Mouse (Mus musculus) neural tube, embryonic 12.5 days (tissue): Measurements from ENCODE around the gene Olfr486. TPM values are rescaled to one million over a fixed set of nuclear protein-coding genes. Genes with fewer than 3 reads are reported as not detected.
"Not testable (repeated sequence)": the region's sequence is repeated elsewhere in the genome, so short reads cannot be mapped to it uniquely, and the experiment has no call there.

ENCODE experiments used
- ATAC-seq: fragments of 200-750 bp; cut with Nextera tagmentation; 2 replicates; pipeline ENCODE4 v1.8.0; 2017; ENCODE audit warnings: low read depth, mild to moderate bottlenecking, moderate TSS enrichment, moderate library complexity; ENCODE audit not compliant: low FRiP score
- H3K27ac ChIP-seq: fragments of 300-500 bp; sonication (generic); 2 replicates; pipeline ENCODE4 v1.5.1; 2016
- H3K27me3 ChIP-seq: fragments of 300-500 bp; sonication (generic); replicated peaks from 2 replicates; pipeline ENCODE4 v1.6.1; 2016; ENCODE audit warnings: mild to moderate bottlenecking
- H3K36me3 ChIP-seq: fragments of 300-500 bp; sonication (generic); 2 replicates; pipeline ENCODE4 v1.6.1; 2016; ENCODE audit warnings: mild to moderate bottlenecking
- H3K4me1 ChIP-seq: fragments of 300-500 bp; sonication (generic); 2 replicates; pipeline ENCODE4 v1.6.1; 2016
- H3K4me2 ChIP-seq: fragments of 300-500 bp; sonication (generic); replicated peaks from 2 replicates; pipeline ENCODE4 v1.6.1; 2016; ENCODE audit warnings: mild to moderate bottlenecking
- H3K4me3 ChIP-seq: fragments of 300-500 bp; sonication (generic); 2 replicates; pipeline ENCODE4 v1.5.1; 2016
- H3K9ac ChIP-seq: fragments of 300-500 bp; sonication (generic); 2 replicates; pipeline ENCODE4 v1.6.1; 2016; ENCODE audit warnings: mild to moderate bottlenecking
- H3K9me3 ChIP-seq: fragments of 300-500 bp; sonication (generic); 2 replicates; pipeline ENCODE4 v1.6.1; 2016; ENCODE audit warnings: mild to moderate bottlenecking
- WGBS: fragments of 180-500 bp; shearing (Covaris S2); methylation state at CpG from one replicate; pipeline ENCODE4 v1.1.7; 2016; 5-methylcytosine and 5-hydroxymethylcytosine counted together
- polyA plus RNA-seq: library from polyadenylated mRNA; unstranded; fragments of >200 nt; fragmentation: Nextera tagmentation; extraction: Ambion mirVana; gene quantifications from 2 replicates; pipeline ENCODE4 v1.2.1, GENCODE M21; 2016

The Olfr486 gene
- not detected in 2 replicates for polyA plus RNA-seq

- H3K9ac ChIP-seq, H3K36me3 ChIP-seq, H3K27ac ChIP-seq, H3K9me3 ChIP-seq, H3K4me2 ChIP-seq, H3K4me3 ChIP-seq, ATAC-seq, H3K27me3 ChIP-seq, H3K4me1 ChIP-seq: not testable (repeated sequence)
- 95% methylated on average over 1 of the region's 1 CpGs for WGBS
These were observed at the start of gene Olfr486 for GRCm38 (mm10) chr7:108172642-108173041. TSS of gene Olfr486 (minus strand) at chr7:108172742.

GRCm38 (mm10) chr7:108214536-108214935, 42.0 kb upstream of the Olfr486 start, which contains the start of gene Olfr487:
TSS of gene Olfr487 (minus strand) at chr7:108214636.
- not testable (repeated sequence) for H3K9me3 ChIP-seq, H3K27ac ChIP-seq, H3K4me1 ChIP-seq, H3K27me3 ChIP-seq, H3K36me3 ChIP-seq, H3K9ac ChIP-seq, H3K4me3 ChIP-seq, ATAC-seq, H3K4me2 ChIP-seq

- no peak for ATAC-seq
- WGBS = 61% methylated on average over 6 of the region's 6 CpGs
These were observed 24.4 kb upstream of the Olfr486 start for GRCm38 (mm10) chr7:108196938-108197337.

GRCm38 (mm10) chr7:108196337-108196736, 23.8 kb upstream of the Olfr486 start:
- not testable (repeated sequence) for H3K4me3 ChIP-seq, H3K4me1 ChIP-seq, H3K36me3 ChIP-seq, H3K27me3 ChIP-seq, H3K9ac ChIP-seq, H3K4me2 ChIP-seq, ATAC-seq, H3K9me3 ChIP-seq, H3K27ac ChIP-seq
- WGBS = 61% methylated on average over 3 of the region's 3 CpGs

More at GRCm38 (mm10) chr7:108196938-108197337, 24.4 kb upstream of the Olfr486 start:
- Histone ChIP-seq H3K4me2 (no peak overlapping the region), H3K4me1 (no peaks in the 10 kb centered on the region), H3K27ac (no peak overlapping the region), H3K9ac (no peak overlapping the region), H3K36me3 (no peaks in the 10 kb centered on the region), H3K9me3 (no peaks in the 10 kb centered on the region), H3K4me3 (no peak overlapping the region), H3K27me3 (no peaks in the 10 kb centered on the region)

GRCm38 (mm10) chr7:108192714-108193113, 20.2 kb upstream of the Olfr486 start:
- not testable (repeated sequence) for H3K36me3 ChIP-seq, H3K4me2 ChIP-seq, H3K4me3 ChIP-seq, H3K9ac ChIP-seq, H3K27ac ChIP-seq, H3K9me3 ChIP-seq, H3K27me3 ChIP-seq, H3K4me1 ChIP-seq, ATAC-seq
- 31% methylated on average over 1 of the region's 1 CpGs for WGBS

- not testable (repeated sequence) for H3K4me3 ChIP-seq, H3K27me3 ChIP-seq, ATAC-seq, H3K9me3 ChIP-seq, H3K36me3 ChIP-seq, H3K4me1 ChIP-seq, H3K9ac ChIP-seq, H3K4me2 ChIP-seq, H3K27ac ChIP-seq
- 18% methylated on average over 2 of the region's 2 CpGs for WGBS
These were observed 18.7 kb upstream of the Olfr486 start for GRCm38 (mm10) chr7:108191196-108191595.

- H3K4me1 ChIP-seq, H3K36me3 ChIP-seq, ATAC-seq, H3K27me3 ChIP-seq, H3K27ac ChIP-seq, H3K9ac ChIP-seq, H3K9me3 ChIP-seq, H3K4me2 ChIP-seq, H3K4me3 ChIP-seq: not testable (repeated sequence)
- 95% methylated on average over 2 of the region's 2 CpGs for WGBS
These were observed 12.7 kb upstream of the Olfr486 start for GRCm38 (mm10) chr7:108185237-108185636.

GRCm38 (mm10) chr7:108184401-108184800, 11.9 kb upstream of the Olfr486 start:
- not testable (repeated sequence) for ATAC-seq, H3K4me2 ChIP-seq, H3K4me1 ChIP-seq, H3K9me3 ChIP-seq, H3K27ac ChIP-seq, H3K27me3 ChIP-seq, H3K9ac ChIP-seq, H3K36me3 ChIP-seq, H3K4me3 ChIP-seq
- 90% methylated on average over 3 of the region's 3 CpGs for WGBS

- H3K27ac ChIP-seq = no peak within 1 kb of the TSS
- H3K36me3 ChIP-seq = no peaks in the 10 kb centered on the region
- H3K9ac ChIP-seq = no peak within 1 kb of the TSS
- no peaks in the 10 kb centered on the region for H3K9me3 ChIP-seq
- no peaks in the 10 kb centered on the region for H3K27me3 ChIP-seq
- H3K4me1 ChIP-seq = no peaks in the 10 kb centered on the region
- no peak within 1 kb of the TSS for H3K4me2 ChIP-seq
- no peak within 1 kb of the TSS for H3K4me3 ChIP-seq
- ATAC-seq = no peak
These were observed 12.8 kb downstream of the Olfr486 start, which contains the start of gene Olfr485 for GRCm38 (mm10) chr7:108159771-108160170. TSS of gene Olfr485 (minus strand) at chr7:108159871.

GRCm38 (mm10) chr7:108127349-108127748, 45.2 kb downstream of the Olfr486 start, which contains the start of gene Olfr484:
TSS of gene Olfr484 (minus strand) at chr7:108127449.
- Histone ChIP-seq H3K9me3 (no peaks in the 10 kb centered on the region), H3K4me1 (no peaks in the 10 kb centered on the region), H3K9ac (no peak within 1 kb of the TSS), H3K36me3 (no peaks in the 10 kb centered on the region), H3K27me3 (no peaks in the 10 kb centered on the region), H3K4me2 (no peak within 1 kb of the TSS), H3K4me3 (no peak within 1 kb of the TSS), H3K27ac (no peak within 1 kb of the TSS)
- ATAC-seq = no peak

Other genes with a start within 250 kb of the Olfr486 start
- gene Olfr473, start 242.3 kb downstream of the Olfr486 start, polyA plus RNA-seq = not detected in 2 replicates
- not detected in 2 replicates for gene Olfr474, start 218.1 kb downstream of the Olfr486 start, polyA plus RNA-seq
- gene Olfr476, start 207.9 kb downstream of the Olfr486 start, polyA plus RNA-seq = not detected in 2 replicates
- gene Olfr477, start 186.0 kb downstream of the Olfr486 start, polyA plus RNA-seq = not detected in 2 replicates
- not detected in 2 replicates for gene Olfr478, start 138.8 kb downstream of the Olfr486 start, polyA plus RNA-seq
- not detected in 2 replicates for gene Olfr479, start 122.0 kb downstream of the Olfr486 start, polyA plus RNA-seq
- not detected in 2 replicates for gene Olfr480, start 105.4 kb downstream of the Olfr486 start, polyA plus RNA-seq
- gene Olfr481, start 92.9 kb downstream of the Olfr486 start, polyA plus RNA-seq = not detected in 2 replicates
- gene Olfr482, start 75.2 kb downstream of the Olfr486 start, polyA plus RNA-seq = 0.14 TPM in 1 of 2 replicates, not detected in the other
- gene Olfr483, start 71.9 kb downstream of the Olfr486 start, polyA plus RNA-seq = not detected in 2 replicates
- not detected in 2 replicates for gene Olfr484, start 45.3 kb downstream of the Olfr486 start, polyA plus RNA-seq
- gene Olfr485, start 12.9 kb downstream of the Olfr486 start, polyA plus RNA-seq = not detected in 2 replicates
- not detected in 2 replicates for gene Olfr487, start 41.9 kb upstream of the Olfr486 start, polyA plus RNA-seq
- gene Olfr488, start 85.6 kb upstream of the Olfr486 start, polyA plus RNA-seq = not detected in 2 replicates
- gene Olfr490, start 116.2 kb upstream of the Olfr486 start, polyA plus RNA-seq = not detected in 2 replicates
- not detected in 2 replicates for gene Olfr491, start 140.7 kb upstream of the Olfr486 start, polyA plus RNA-seq
- not detected in 2 replicates for gene Olfr492, start 150.9 kb upstream of the Olfr486 start, polyA plus RNA-seq
- not detected in 2 replicates for gene Olfr493, start 174.2 kb upstream of the Olfr486 start, polyA plus RNA-seq
- not detected in 2 replicates for gene Olfr494, start 192.6 kb upstream of the Olfr486 start, polyA plus RNA-seq
- not detected in 2 replicates for gene Olfr495, start 220.4 kb upstream of the Olfr486 start, polyA plus RNA-seq
- gene Olfr497, start 247.7 kb upstream of the Olfr486 start, polyA plus RNA-seq = not detected in 2 replicates